Mouse (Mus musculus) stomach, embryonic 16.5 days (tissue): Measurements from ENCODE around the gene Gm11568. TPM values are rescaled to one million over a fixed set of nuclear protein-coding genes. Genes with fewer than 3 reads are reported as not detected.
"Not testable (repeated sequence)": the region's sequence is repeated elsewhere in the genome, so short reads cannot be mapped to it uniquely, and the experiment has no call there.

ENCODE experiments used
- ATAC-seq: fragments of 200-750 bp; cut with Nextera tagmentation; 2 replicates; pipeline ENCODE4 v1.8.0; 2017; ENCODE audit warnings: moderate number of reproducible peaks, moderate TSS enrichment; ENCODE audit not compliant: insufficient read depth, low FRiP score
- H3K27ac ChIP-seq: fragments of 300-500 bp; sonication (generic); 2 replicates; pipeline ENCODE4 v1.5.1; 2014; ENCODE audit warnings: low read length
- H3K27me3 ChIP-seq: fragments of 300-500 bp; sonication (generic); 2 replicates; pipeline ENCODE4 v1.6.1; 2014; ENCODE audit warnings: low read length, control low read depth, mixed read lengths; ENCODE audit not compliant: control insufficient read depth, insufficient read depth
- H3K36me3 ChIP-seq: fragments of 300-500 bp; sonication (generic); 2 replicates; pipeline ENCODE4 v1.6.1; 2014; ENCODE audit warnings: low read length; ENCODE audit not compliant: control insufficient read depth, insufficient read depth
- H3K4me1 ChIP-seq: fragments of 300-500 bp; sonication (generic); 2 replicates; pipeline ENCODE4 v1.6.1; 2014; ENCODE audit warnings: low read length, control low read depth, mixed read lengths; ENCODE audit not compliant: control insufficient read depth, insufficient read depth
- H3K4me2 ChIP-seq: fragments of 300-500 bp; sonication (generic); 2 replicates; pipeline ENCODE4 v1.6.1; 2014; ENCODE audit warnings: low read depth, low read length, mixed read lengths
- H3K4me3 ChIP-seq: fragments of 300-500 bp; sonication (generic); replicated peaks from 2 replicates; pipeline ENCODE4 v1.5.1; 2014; ENCODE audit warnings: mild to moderate bottlenecking, low read length
- H3K9ac ChIP-seq: fragments of 300-500 bp; sonication (generic); 2 replicates; pipeline ENCODE4 v1.6.1; 2014; ENCODE audit warnings: low read length
- H3K9me3 ChIP-seq: fragments of 300-500 bp; sonication (generic); replicated peaks from 2 replicates; pipeline ENCODE4 v1.6.1; 2016; ENCODE audit warnings: low read length, control low read depth; ENCODE audit not compliant: control insufficient read depth
- WGBS: fragments of 180-500 bp; shearing (Covaris S2); extraction: QIAGEN DNeasy Blood & Tissue Kit; methylation state at CpG from one replicate; pipeline ENCODE4 v1.1.7; 2014; 5-methylcytosine and 5-hydroxymethylcytosine counted together
- polyA plus RNA-seq: library from polyadenylated mRNA; unstranded; fragments of >200 nt; fragmentation: Nextera tagmentation; extraction: Ambion mirVana; gene quantifications from 2 replicates; pipeline ENCODE4 v1.2.1, GENCODE M21; 2015

The Gm11568 gene
- polyA plus RNA-seq = not detected in 2 replicates

- Histone ChIP-seq H3K9me3 (no peaks in the 10 kb centered on the region), H3K4me2 (no peak within 1 kb of the TSS), H3K27ac (no peak within 1 kb of the TSS), H3K9ac (no peak within 1 kb of the TSS), H3K36me3 (no peaks in the 10 kb centered on the region), H3K4me3 (no peak within 1 kb of the TSS), H3K27me3 (no peaks in the 10 kb centered on the region), H3K4me1 (no peaks in the 10 kb centered on the region)
- WGBS = 85% methylated on average over 2 of the region's 2 CpGs
- no peak for ATAC-seq
Measured at GRCm38 (mm10) chr11:99857617-99858016, at the start of gene Gm11568. Gene Gm11568 (plus strand): TSS chr11:99857917.

- H3K4me1 ChIP-seq, H3K9ac ChIP-seq, H3K9me3 ChIP-seq, H3K4me2 ChIP-seq, H3K4me3 ChIP-seq, ATAC-seq, H3K36me3 ChIP-seq, H3K27me3 ChIP-seq, H3K27ac ChIP-seq: not testable (repeated sequence)
Measured at GRCm38 (mm10) chr11:99809792-99810191, 47.9 kb upstream of the Gm11568 start, which contains the start of gene Krtap4-13. Gene Krtap4-13 (minus strand): TSS chr11:99809892.

- not testable (repeated sequence) for H3K4me3 ChIP-seq, H3K4me1 ChIP-seq, H3K36me3 ChIP-seq, H3K27me3 ChIP-seq, H3K27ac ChIP-seq, H3K9ac ChIP-seq, H3K9me3 ChIP-seq, ATAC-seq, H3K4me2 ChIP-seq
- WGBS = 86% methylated on average over 2 of the region's 2 CpGs
Measured at GRCm38 (mm10) chr11:99815566-99815965, 42.2 kb upstream of the Gm11568 start, which contains the start of gene Gm11564. Gene Gm11564 (minus strand): TSS chr11:99815666.

GRCm38 (mm10) chr11:99837966-99838365 is 19.8 kb upstream of the Gm11568 start, which contains the start of gene 2300003K06Rik:
Gene 2300003K06Rik (minus strand): TSS chr11:99838066.
- ATAC-seq = no peak
- H3K27ac ChIP-seq = no peak within 1 kb of the TSS
- H3K9me3 ChIP-seq = no peaks in the 10 kb centered on the region
- no peak within 1 kb of the TSS for H3K9ac ChIP-seq
- no peak within 1 kb of the TSS for H3K4me3 ChIP-seq
- H3K4me2 ChIP-seq = no peak within 1 kb of the TSS
- H3K36me3 ChIP-seq = no peaks in the 10 kb centered on the region
- 69% methylated on average over 1 of the region's 1 CpGs for WGBS
- no peaks in the 10 kb centered on the region for H3K27me3 ChIP-seq
- H3K4me1 ChIP-seq = no peaks in the 10 kb centered on the region

GRCm38 (mm10) chr11:99842185-99842584 is 15.5 kb upstream of the Gm11568 start:
- Histone ChIP-seq H3K9me3 (no peaks in the 10 kb centered on the region), H3K4me3 (no peak overlapping the region), H3K27ac (no peak overlapping the region), H3K4me2 (no peak overlapping the region), H3K9ac (no peak overlapping the region), H3K36me3 (no peaks in the 10 kb centered on the region), H3K4me1 (no peaks in the 10 kb centered on the region), H3K27me3 (no peaks in the 10 kb centered on the region)
- no peak for ATAC-seq
- WGBS = 92% methylated on average over 1 of the region's 1 CpGs

GRCm38 (mm10) chr11:99846746-99847145 is 11.0 kb upstream of the Gm11568 start:
- H3K9ac ChIP-seq = no peak overlapping the region
- H3K4me3 ChIP-seq = no peak overlapping the region
- no peaks in the 10 kb centered on the region for H3K9me3 ChIP-seq
- no peak overlapping the region for H3K27ac ChIP-seq
- H3K4me1 ChIP-seq = no peaks in the 10 kb centered on the region
- WGBS = 83% methylated on average over 2 of the region's 2 CpGs
- H3K36me3 ChIP-seq = no peaks in the 10 kb centered on the region
- H3K27me3 ChIP-seq = no peaks in the 10 kb centered on the region
- no peak overlapping the region for H3K4me2 ChIP-seq
- no peak for ATAC-seq

- no peaks in the 10 kb centered on the region for H3K36me3 ChIP-seq
- H3K4me1 ChIP-seq = no peaks in the 10 kb centered on the region
Measured at GRCm38 (mm10) chr11:99851508-99851907, 6.2 kb upstream of the Gm11568 start, which contains the start of gene Krtap4-16. Gene Krtap4-16 (minus strand): TSS chr11:99851608.

GRCm38 (mm10) chr11:99854121-99854520 is 3.6 kb upstream of the Gm11568 start:
- no peak for ATAC-seq
- H3K27ac ChIP-seq = no peak overlapping the region

More at GRCm38 (mm10) chr11:99851508-99851907, 6.2 kb upstream of the Gm11568 start, which contains the start of gene Krtap4-16:
- no peak for ATAC-seq
- H3K27ac ChIP-seq = no peak within 1 kb of the TSS
- no peak within 1 kb of the TSS for H3K4me2 ChIP-seq
- no peaks in the 10 kb centered on the region for H3K27me3 ChIP-seq
- H3K4me3 ChIP-seq = no peak within 1 kb of the TSS
- no peak within 1 kb of the TSS for H3K9ac ChIP-seq
- H3K9me3 ChIP-seq = no peaks in the 10 kb centered on the region

GRCm38 (mm10) chr11:99858761-99859160 is 1.0 kb downstream of the Gm11568 start:
- Histone ChIP-seq H3K4me2 (no peak overlapping the region), H3K36me3 (no peaks in the 10 kb centered on the region), H3K4me1 (no peaks in the 10 kb centered on the region), H3K27me3 (no peaks in the 10 kb centered on the region), H3K27ac (no peak overlapping the region), H3K9me3 (no peaks in the 10 kb centered on the region), H3K4me3 (no peak overlapping the region), H3K9ac (no peak overlapping the region)
- WGBS = 65% methylated on average over 2 of the region's 2 CpGs
- no peak for ATAC-seq

More at GRCm38 (mm10) chr11:99854121-99854520, 3.6 kb upstream of the Gm11568 start:
- H3K9ac ChIP-seq = no peak overlapping the region
- no peak overlapping the region for H3K4me3 ChIP-seq
- no peaks in the 10 kb centered on the region for H3K4me1 ChIP-seq
- H3K4me2 ChIP-seq = no peak overlapping the region
- 58% methylated on average over 3 of the region's 3 CpGs for WGBS
- H3K36me3 ChIP-seq = no peaks in the 10 kb centered on the region
- no peaks in the 10 kb centered on the region for H3K9me3 ChIP-seq
- H3K27me3 ChIP-seq = no peaks in the 10 kb centered on the region
